Mouse (Mus musculus) limb, embryonic 11.5 days (tissue): Measurements from ENCODE around the gene Prkcg. TPM values are rescaled to one million over a fixed set of nuclear protein-coding genes. Genes with fewer than 3 reads are reported as not detected.

ENCODE experiments used
- ATAC-seq: fragments of 200-750 bp; cut with Nextera tagmentation; 2 replicates; pipeline ENCODE4 v1.8.0; 2017; ENCODE audit warnings: low read depth; ENCODE audit not compliant: insufficient number of reproducible peaks, low FRiP score, low TSS enrichment
- DNase-seq: peaks from one replicate; pipeline ENCODE4 v3.0.0-alpha.2; 2015; ENCODE audit warnings: low spot score
- H3K27ac ChIP-seq: fragments of 300-500 bp; sonication (generic); replicated peaks from 2 replicates; pipeline ENCODE4 v1.5.1; 2014; ENCODE audit warnings: low read depth, mild to moderate bottlenecking, low read length
- H3K27me3 ChIP-seq: fragments of 300-500 bp; sonication (generic); 2 replicates; pipeline ENCODE4 v1.6.1; 2014; ENCODE audit warnings: mild to moderate bottlenecking, low read length, mixed read lengths; ENCODE audit not compliant: control insufficient read depth, insufficient read depth
- H3K36me3 ChIP-seq: fragments of 300-500 bp; sonication (generic); 2 replicates; pipeline ENCODE4 v1.6.1; 2014; ENCODE audit warnings: mild to moderate bottlenecking, low read length, moderate library complexity, mixed read lengths; ENCODE audit not compliant: control insufficient read depth, insufficient read depth
- H3K4me1 ChIP-seq: fragments of 300-500 bp; sonication (generic); 2 replicates; pipeline ENCODE4 v1.6.1; 2014; ENCODE audit warnings: low read length, mixed read lengths; ENCODE audit not compliant: control insufficient read depth, insufficient read depth
- H3K4me2 ChIP-seq: fragments of 300-500 bp; sonication (generic); 2 replicates; pipeline ENCODE4 v1.6.1; 2014; ENCODE audit warnings: low read depth, mild to moderate bottlenecking, moderate library complexity; ENCODE audit not compliant: severe bottlenecking
- H3K4me3 ChIP-seq: fragments of 300-500 bp; sonication (generic); 2 replicates; pipeline ENCODE4 v1.5.1; 2014; ENCODE audit warnings: low read depth, low read length
- H3K9ac ChIP-seq: fragments of 300-500 bp; sonication (generic); 2 replicates; pipeline ENCODE4 v1.6.1; 2014; ENCODE audit warnings: mild to moderate bottlenecking, low read length
- H3K9me3 ChIP-seq: fragments of 300-500 bp; sonication (generic); 2 replicates; pipeline ENCODE4 v1.6.1; 2016; ENCODE audit warnings: low read length; ENCODE audit not compliant: control insufficient read depth
- WGBS: fragments of 180-500 bp; shearing (Covaris S2); extraction: QIAGEN DNeasy Blood & Tissue Kit; methylation state at CpG from one replicate; pipeline ENCODE4 v1.1.7; 2014; 5-methylcytosine and 5-hydroxymethylcytosine counted together
- polyA plus RNA-seq: library from polyadenylated mRNA; unstranded; fragments of >200 nt; fragmentation: Nextera tagmentation; extraction: Ambion mirVana; gene quantifications from 2 replicates; pipeline ENCODE4 v1.2.1, GENCODE M21; 2014

The Prkcg gene
- polyA plus RNA-seq, 1 experiment from 2014 or later: 0.12 TPM

DNA sequence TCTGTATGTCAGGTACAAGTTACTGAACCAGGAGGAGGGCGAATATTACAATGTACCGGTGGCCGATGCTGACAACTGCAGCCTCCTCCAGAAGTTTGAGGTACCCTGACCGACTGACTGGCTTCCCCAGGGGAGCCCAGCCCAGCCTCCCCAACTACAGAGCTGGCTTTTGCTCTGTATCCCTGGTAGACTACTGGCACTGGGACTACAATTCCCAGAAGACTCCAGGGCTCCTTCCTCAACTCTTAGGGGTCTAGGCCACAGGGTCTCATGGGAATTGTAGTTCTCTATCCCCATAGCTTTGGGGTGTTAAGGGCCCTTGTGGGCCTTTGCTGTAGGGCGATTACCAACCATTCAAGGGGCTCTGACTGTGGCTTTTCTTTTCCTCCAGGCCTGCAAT is 25.1 kb downstream of the Prkcg start:
- H3K36me3 ChIP-seq: no peaks in the 10 kb centered on the region
- H3K4me3 ChIP-seq: no peak overlapping the region
- H3K9me3 ChIP-seq: no peaks in the 10 kb centered on the region; the same call in 1 of the 2 replicates
- DNase-seq (no peak), ATAC-seq (no peak)
- H3K27ac ChIP-seq: no peak overlapping the region
- 67% methylated on average over 5 of the region's 5 CpGs for WGBS
- H3K27me3 ChIP-seq: no peaks in the 10 kb centered on the region
- no peak overlapping the region for H3K9ac ChIP-seq
- no peaks in the 10 kb centered on the region for H3K4me1 ChIP-seq
- no peak overlapping the region for H3K4me2 ChIP-seq

DNA sequence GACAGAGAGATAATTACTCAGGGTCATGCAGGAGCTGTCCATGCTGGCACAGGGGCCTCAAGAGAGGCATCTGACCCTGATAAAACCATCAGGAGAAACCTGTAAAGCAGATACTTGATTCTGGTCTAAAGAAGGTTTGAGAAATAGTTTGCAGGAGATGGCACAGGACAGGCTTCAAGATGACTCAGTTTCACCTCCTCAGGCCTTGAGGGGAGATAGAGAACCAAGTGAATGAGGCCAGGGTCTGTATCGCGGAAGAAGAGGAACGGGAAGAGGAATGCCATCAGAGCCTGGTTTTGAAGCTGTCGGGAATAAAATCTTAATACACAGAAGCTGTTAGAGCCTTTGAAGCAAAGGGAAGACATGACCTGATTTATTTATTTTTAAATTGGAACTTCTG is 28.7 kb downstream of the Prkcg start:
- 50% methylated on average over 4 of the region's 4 CpGs for WGBS
- no peaks in the 10 kb centered on the region for H3K27me3 ChIP-seq
- no peak overlapping the region for H3K27ac ChIP-seq
- no peaks in the 10 kb centered on the region for H3K36me3 ChIP-seq
- H3K4me2 ChIP-seq: no peak overlapping the region
- no peaks in the 10 kb centered on the region for H3K9me3 ChIP-seq
- DNase-seq: no peak
- no peak overlapping the region for H3K4me3 ChIP-seq
- ATAC-seq: no peak
- no peaks in the 10 kb centered on the region for H3K4me1 ChIP-seq
- no peak overlapping the region for H3K9ac ChIP-seq

DNA sequence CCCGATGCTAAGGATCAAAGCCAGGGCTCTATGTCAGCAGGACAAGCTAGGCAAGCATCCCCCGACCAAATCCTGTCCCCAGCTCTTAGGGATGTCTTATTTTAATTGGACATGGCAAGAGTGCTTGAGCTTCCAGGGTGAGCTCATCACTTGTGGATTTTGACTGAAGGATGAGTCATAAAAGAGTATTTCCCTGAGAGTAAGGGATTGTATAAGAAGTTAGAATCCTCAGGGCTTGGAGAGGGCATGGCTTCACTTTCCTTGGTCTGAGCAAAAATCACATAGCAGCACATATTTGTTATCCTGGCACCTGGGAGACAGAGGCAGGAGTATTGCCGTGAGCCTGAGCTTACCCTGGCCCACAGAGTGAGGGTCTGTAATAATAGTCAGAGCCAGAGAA is 31.9 kb downstream of the Prkcg start:
- no peak for ATAC-seq
- H3K9me3 ChIP-seq: no peaks in the 10 kb centered on the region
- no peaks in the 10 kb centered on the region for H3K27me3 ChIP-seq
- H3K4me3 ChIP-seq: no peak overlapping the region
- no peaks in the 10 kb centered on the region for H3K36me3 ChIP-seq
- no peak overlapping the region for H3K27ac ChIP-seq
- H3K9ac ChIP-seq: no peak overlapping the region
- H3K4me2 ChIP-seq: no peak overlapping the region
- WGBS: 63% methylated on average over 3 of the region's 3 CpGs
- no peak for DNase-seq
- no peaks in the 10 kb centered on the region for H3K4me1 ChIP-seq

DNA sequence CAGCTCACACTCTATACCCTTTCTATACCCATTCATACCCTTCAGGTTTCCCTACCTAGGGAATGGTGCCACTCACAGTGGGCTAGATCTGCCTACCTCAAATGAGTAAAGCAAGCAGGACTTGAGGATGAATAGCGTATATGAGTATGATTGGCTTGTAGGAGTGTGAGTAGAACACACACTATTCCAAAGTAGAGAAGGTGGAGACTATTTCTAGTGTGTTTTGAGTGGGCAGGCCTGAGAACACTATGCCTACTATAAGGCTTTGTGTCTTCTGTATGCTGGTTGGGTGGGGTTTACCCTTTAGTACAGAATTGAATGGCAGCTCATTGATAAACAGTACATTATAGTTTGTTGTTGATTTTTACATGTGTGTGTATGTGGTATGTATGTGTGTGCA is 34.8 kb downstream of the Prkcg start:
- 89% methylated on average over 1 of the region's 1 CpGs for WGBS
- no peaks in the 10 kb centered on the region for H3K9me3 ChIP-seq
- no peak overlapping the region for H3K4me2 ChIP-seq
- H3K36me3 ChIP-seq: no peaks in the 10 kb centered on the region
- no peak overlapping the region for H3K27ac ChIP-seq
- H3K4me3 ChIP-seq: no peak overlapping the region
- no peak overlapping the region for H3K9ac ChIP-seq
- ATAC-seq (no peak), DNase-seq (no peak)
- H3K27me3 ChIP-seq: no peaks in the 10 kb centered on the region
- no peaks in the 10 kb centered on the region for H3K4me1 ChIP-seq

- 74% methylated on average over 4 of the region's 4 CpGs for WGBS
- no peak overlapping the region for H3K27ac ChIP-seq
- no peaks in the 10 kb centered on the region; the same call in 1 of the 2 replicates for H3K4me1 ChIP-seq
- DNase-seq (no peak), ATAC-seq (no peak)
- H3K4me3 ChIP-seq: no peak overlapping the region
- H3K27me3 ChIP-seq: no peaks in the 10 kb centered on the region
- no peak overlapping the region for H3K9ac ChIP-seq
- H3K36me3 ChIP-seq: no peaks in the 10 kb centered on the region
- no peak overlapping the region for H3K4me2 ChIP-seq
- no peaks in the 10 kb centered on the region for H3K9me3 ChIP-seq
Measured at GRCm38 (mm10) chr7:3327961-3328360, 39.0 kb downstream of the Prkcg start.

GRCm38 (mm10) chr7:3329776-3330546 is 41.0 kb downstream of the Prkcg start:
- Histone ChIP-seq H3K4me3 (no peak overlapping the region), H3K9me3 (no peaks in the 10 kb centered on the region), H3K27me3 (no peaks in the 10 kb centered on the region), H3K9ac (no peak overlapping the region), H3K27ac (no peak overlapping the region), H3K4me2 (0 out of 2 replicates have a peak overlapping the region, but pooled peaks have one; percentile 16), H3K36me3 (no peaks in the 10 kb centered on the region), H3K4me1 (peaks cover 7% of the 10 kb centered on the region)
- DNase-seq (peak; percentile 84), ATAC-seq (no peak)
- 21% methylated on average over 31 of the region's 31 CpGs for WGBS

- H3K27me3 ChIP-seq: no peaks in the 10 kb centered on the region
- H3K9ac ChIP-seq: no peak overlapping the region
- DNase-seq: no peak
- H3K4me1 ChIP-seq: peaks cover 7% of the 10 kb centered on the region
- no peaks in the 10 kb centered on the region for H3K9me3 ChIP-seq
- peak overlapping the region; percentile 61 for H3K4me3 ChIP-seq
- 51% methylated on average over 6 of the region's 6 CpGs for WGBS
- peak overlapping the region; percentile 64 for H3K4me2 ChIP-seq
- H3K27ac ChIP-seq: no peak overlapping the region
- no peak for ATAC-seq
- no peaks in the 10 kb centered on the region for H3K36me3 ChIP-seq
Measured at GRCm38 (mm10) chr7:3331171-3331570, 42.2 kb downstream of the Prkcg start.

- Histone ChIP-seq H3K36me3 (no peaks in the 10 kb centered on the region), H3K9ac (peak overlapping the region; percentile 30; the same call in 1 of the 2 replicates), H3K27ac (peak overlapping the region; percentile 68; the same call in 1 of the 2 replicates), H3K9me3 (no peaks in the 10 kb centered on the region), H3K4me1 (peaks cover 7% of the 10 kb centered on the region), H3K4me2 (peak overlapping the region; percentile 64), H3K27me3 (no peaks in the 10 kb centered on the region), H3K4me3 (peak overlapping the region; percentile 61)
- WGBS: under 1% methylated on average over 27 of the region's 27 CpGs
- peak; percentile 87 for DNase-seq
- ATAC-seq: peak; percentile 92
Measured at GRCm38 (mm10) chr7:3331581-3332223, 42.7 kb downstream of the Prkcg start.
